Mouse (Mus musculus) liver, embryonic 14.5 days (tissue): ENCODE results near the gene Ntmt1. TPM values are rescaled to one million over a fixed set of nuclear protein-coding genes. Genes with fewer than 3 reads are reported as not detected.

Experiments
- ATAC-seq: fragments of 200-750 bp; cut with Nextera tagmentation; 2 replicates; pipeline ENCODE4 v1.8.0; 2017; ENCODE audit warnings: moderate number of reproducible peaks, mild to moderate bottlenecking, moderate library complexity; ENCODE audit not compliant: insufficient read depth
- DNase-seq, 3 experiments: peaks; one replicate each; pipeline ENCODE4 v3.0.0-alpha.2; 2012 to 2013; ENCODE audit warnings: low read depth in 3 of 3, low spot score in 3 of 3
- H3K27ac ChIP-seq: fragments of 300-500 bp; sonication (generic); 2 replicates; pipeline ENCODE4 v1.5.1; 2014; ENCODE audit warnings: moderate library complexity, mild to moderate bottlenecking, control low read depth, inconsistent platforms
- H3K27me3 ChIP-seq: fragments of 300-500 bp; sonication (generic); 2 replicates; pipeline ENCODE4 v1.6.1; 2014; ENCODE audit warnings: mild to moderate bottlenecking, low read length, moderate library complexity; ENCODE audit not compliant: control insufficient read depth, insufficient read depth
- H3K36me3 ChIP-seq: fragments of 300-500 bp; sonication (generic); replicated peaks from 2 replicates; pipeline ENCODE4 v1.6.1; 2014; ENCODE audit warnings: low read depth; ENCODE audit not compliant: control insufficient read depth, insufficient read depth
- H3K4me1 ChIP-seq, 2 experiments: fragments of 200-500 bp in 1 of 2; fragments of 300-500 bp in 1 of 2; sonication (generic) in 1 of 2; replicated peaks; 2 replicates each; pipeline ENCODE4 v1.6.1; 2012 to 2014; ENCODE audit warnings: antibody characterized with exemption in 1 of 2, inconsistent platforms in 1 of 2, low read length in 1 of 2; ENCODE audit not compliant: control insufficient read depth in 2 of 2, insufficient read depth in 2 of 2
- H3K4me2 ChIP-seq: fragments of 300-500 bp; sonication (generic); 2 replicates; pipeline ENCODE4 v1.6.1; 2014; ENCODE audit warnings: low read depth, mild to moderate bottlenecking, control low read depth, moderate library complexity
- H3K4me3 ChIP-seq, 2 experiments: fragments of 200-500 bp in 1 of 2; fragments of 300-500 bp in 1 of 2; sonication (generic) in 1 of 2; 2 replicates each; pipeline ENCODE4 v1.5.1; 2012 to 2014; ENCODE audit warnings: low read depth in 2 of 2, low read length in 2 of 2, mild to moderate bottlenecking in 2 of 2, control low read depth in 1 of 2, inconsistent platforms in 1 of 2, moderate library complexity in 1 of 2; ENCODE audit not compliant: insufficient read depth in 1 of 2
- H3K9ac ChIP-seq: fragments of 300-500 bp; sonication (generic); replicated peaks from 2 replicates; pipeline ENCODE4 v1.6.1; 2014; ENCODE audit warnings: mild to moderate bottlenecking, control low read depth, moderate library complexity
- H3K9me3 ChIP-seq: fragments of 300-500 bp; sonication (generic); 2 replicates; pipeline ENCODE4 v1.6.1; 2016; ENCODE audit warnings: low read length, mixed read lengths; ENCODE audit not compliant: control insufficient read depth
- CTCF ChIP-seq: IDR thresholded peaks from 2 replicates; pipeline ENCODE4 v1.5.1; 2016; ENCODE audit warnings: antibody characterized with exemption, low read depth, control low read depth
- EP300 ChIP-seq: IDR thresholded peaks from 2 replicates; pipeline ENCODE4 v1.6.1; 2016; ENCODE audit warnings: antibody characterized with exemption, low read depth
- WGBS: fragments of 180-500 bp; shearing (Covaris S2); extraction: QIAGEN DNeasy Blood & Tissue Kit; methylation state at CpG from one replicate; pipeline ENCODE4 v1.1.7; 2014; ENCODE audit not compliant: insufficient replicate concordance; 5-methylcytosine and 5-hydroxymethylcytosine counted together
- polyA plus RNA-seq, 2 experiments: library from polyadenylated mRNA; depleted of rRNA in 1 of 2; stranded (reverse) in 1 of 2; unstranded in 1 of 2; fragments of >200 nt; fragmentation: Nextera tagmentation in 1 of 2; extraction: Ambion mirVana in 1 of 2; gene quantifications; 2 replicates each; pipeline versions ENCODE4 v1.2.1 to v1.2.3; 2012 to 2014

The Ntmt1 gene
- polyA plus RNA-seq, 2 experiments, result 14.5 to 23.3 TPM

DNA sequence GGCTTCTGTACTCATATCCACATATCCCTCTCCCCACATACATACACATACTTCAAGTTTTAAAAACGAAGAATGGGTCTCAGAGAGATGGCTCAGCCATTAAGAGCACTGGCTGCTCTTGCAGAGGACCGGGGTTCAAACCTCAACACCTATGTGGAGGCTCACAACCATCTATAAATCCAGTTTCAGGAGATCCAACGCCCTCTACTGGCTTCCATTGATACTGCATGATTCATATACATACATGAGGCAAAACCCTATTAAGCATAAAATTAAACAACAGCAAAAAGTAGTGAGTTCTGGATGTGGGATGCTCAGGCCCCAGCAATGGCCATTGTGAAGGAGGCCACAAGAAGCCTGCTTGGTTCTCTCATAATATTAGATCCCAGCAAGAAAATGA lies 31.7 kb upstream of the Ntmt1 start:
- Histone ChIP-seq H3K4me1 (peaks cover 22 to 37% of the 10 kb centered on the region in 2 experiments), H3K4me3 (no peak overlapping the region), H3K27ac (no peak overlapping the region), H3K9ac (no peak overlapping the region), H3K27me3 (no peaks in the 10 kb centered on the region), H3K4me2 (no peak overlapping the region), H3K9me3 (no peaks in the 10 kb centered on the region), H3K36me3 (no peaks in the 10 kb centered on the region)
- TF ChIP-seq CTCF (peak; percentile 66), EP300 (no peak)
- ATAC-seq (no peak), DNase-seq (no peak)
- WGBS, result 41% methylated on average over 3 of the region's 3 CpGs

- H3K27me3 ChIP-seq, result no peaks in the 10 kb centered on the region
- ATAC-seq (no peak), DNase-seq (no peak)
- no peak overlapping the region for H3K4me2 ChIP-seq
- 74% methylated on average over 3 of the region's 3 CpGs for WGBS
- no peaks in the 10 kb centered on the region for H3K36me3 ChIP-seq
- no peaks in the 10 kb centered on the region for H3K9me3 ChIP-seq
- TF ChIP-seq EP300 (no peak), CTCF (no peak)
- peaks cover 19 to 29% of the 10 kb centered on the region in 2 experiments for H3K4me1 ChIP-seq
- H3K27ac ChIP-seq, result no peak overlapping the region
- H3K9ac ChIP-seq, result no peak overlapping the region
- no peak overlapping the region for H3K4me3 ChIP-seq
Measured at GRCm38 (mm10) chr2:30777266-30777665, 30.4 kb upstream of the Ntmt1 start.

DNA sequence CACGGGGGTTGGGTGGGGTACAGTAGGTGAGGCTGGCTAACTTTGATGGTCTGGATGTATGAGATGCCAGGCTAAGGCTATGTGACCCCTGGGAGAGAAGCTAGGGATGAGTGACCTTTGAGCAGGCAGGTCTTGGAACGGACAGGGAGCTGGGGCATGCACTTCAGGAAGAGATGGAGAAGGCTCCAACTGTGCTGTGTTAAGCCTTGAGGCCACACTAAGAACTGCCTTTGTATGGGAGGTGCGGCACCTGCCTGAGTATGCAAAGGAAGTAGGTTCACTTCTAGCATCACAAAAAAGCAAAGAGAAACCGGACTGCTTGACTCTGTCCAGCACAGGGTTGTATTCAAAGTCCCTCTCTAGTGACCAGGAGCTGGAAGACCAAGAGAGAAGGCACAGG lies 29.4 kb upstream of the Ntmt1 start:
- H3K9me3 ChIP-seq, result no peaks in the 10 kb centered on the region
- no peaks in the 10 kb centered on the region for H3K36me3 ChIP-seq
- H3K4me1 ChIP-seq, result peaks cover 10 to 22% of the 10 kb centered on the region in 2 experiments
- ATAC-seq, result no peak
- no peak overlapping the region for H3K27ac ChIP-seq
- DNase-seq, result no peak
- H3K9ac ChIP-seq, result no peak overlapping the region
- H3K4me3 ChIP-seq, result no peak overlapping the region
- H3K4me2 ChIP-seq, result no peak overlapping the region
- TF ChIP-seq CTCF (no peak), EP300 (no peak)
- 69% methylated on average over 4 of the region's 4 CpGs for WGBS
- no peaks in the 10 kb centered on the region for H3K27me3 ChIP-seq

- Histone ChIP-seq H3K36me3 (no peaks in the 10 kb centered on the region), H3K4me1 (peaks cover 1 to 21% of the 10 kb centered on the region in 2 experiments; a peak in 3 of 4 replicates), H3K27ac (no peak overlapping the region), H3K9ac (no peak overlapping the region), H3K4me3 (no peak overlapping the region), H3K4me2 (no peak overlapping the region), H3K27me3 (no peaks in the 10 kb centered on the region; the same call in 1 of the 2 replicates), H3K9me3 (no peaks in the 10 kb centered on the region)
- DNase-seq (no peak), ATAC-seq (peak; percentile 33; the same call in 1 of the 2 replicates)
- WGBS, result 30% methylated on average over 5 of the region's 5 CpGs
- no peak for TF ChIP-seq CTCF
- TF ChIP-seq EP300, result no peak
Measured at GRCm38 (mm10) chr2:30779241-30779640, 28.4 kb upstream of the Ntmt1 start.

- Histone ChIP-seq H3K36me3 (no peaks in the 10 kb centered on the region), H3K27ac (no peak overlapping the region; the same call in 1 of the 2 replicates), H3K27me3 (peaks cover 5% of the 10 kb centered on the region; the same call in 1 of the 2 replicates), H3K4me2 (peak overlapping the region; percentile 51), H3K4me3 (peak overlapping the region in 1 of 2 experiments; percentile 4; a peak in 1 of 4 replicates), H3K9me3 (no peaks in the 10 kb centered on the region), H3K4me1 (peaks cover 0 to 17% of the 10 kb centered on the region in 2 experiments; a peak in 2 of 4 replicates), H3K9ac (0 out of 2 replicates have a peak overlapping the region, but pooled peaks have one; percentile 18)
- TF ChIP-seq CTCF (no peak), EP300 (no peak)
- no peak for DNase-seq
- ATAC-seq, result no peak
- 59% methylated on average over 8 of the region's 8 CpGs for WGBS
Measured at GRCm38 (mm10) chr2:30782312-30783290, 25.0 kb upstream of the Ntmt1 start.
